Mouse (Mus musculus) right cerebral cortex, postnatal 14 days (tissue): ENCODE data around the gene Nsun7.
A peak's percentile ranks its signal among the peaks of the same experiment; 100 is the strongest.

ENCODE experiments used
- DNase-seq: peaks from one replicate; pipeline ENCODE4 v3.0.0; 2022

The Nsun7 gene

GRCm38 (mm10) chr5:66338583-66338982, 78.9 kb downstream of the Nsun7 start:
- DNase-seq = peak; percentile 53

GRCm38 (mm10) chr5:66340356-66341102, 80.8 kb downstream of the Nsun7 start:
- DNase-seq = no peak

- DNase-seq = no peak
Measured at GRCm38 (mm10) chr5:66341848-66342247, 82.2 kb downstream of the Nsun7 start.

GRCm38 (mm10) chr5:66342285-66342684, 82.6 kb downstream of the Nsun7 start:
- no peak for DNase-seq

- DNase-seq = no peak
Measured at GRCm38 (mm10) chr5:66344182-66344581, 84.5 kb downstream of the Nsun7 start.

GRCm38 (mm10) chr5:66345140-66345539, 85.4 kb downstream of the Nsun7 start:
- no peak for DNase-seq

- no peak for DNase-seq
Measured at GRCm38 (mm10) chr5:66346756-66347155, 87.1 kb downstream of the Nsun7 start.
